Mouse (Mus musculus) neural tube, embryonic 13.5 days (tissue): ENCODE data around the gene Lysmd3. TPM values are rescaled to one million over a fixed set of nuclear protein-coding genes. Genes with fewer than 3 reads are reported as not detected.
"Not testable (repeated sequence)": the region's sequence is repeated elsewhere in the genome, so short reads cannot be mapped to it uniquely, and the experiment has no call there.

Source experiments
- ATAC-seq: fragments of 200-750 bp; cut with Nextera tagmentation; 2 replicates; pipeline ENCODE4 v1.8.0; 2017; ENCODE audit warnings: low read depth, mild to moderate bottlenecking, moderate TSS enrichment, moderate library complexity
- H3K27ac ChIP-seq: fragments of 300-500 bp; sonication (generic); replicated peaks from 2 replicates; pipeline ENCODE4 v1.5.1; 2015; ENCODE audit warnings: moderate library complexity, mild to moderate bottlenecking, inconsistent platforms
- H3K27me3 ChIP-seq: fragments of 300-500 bp; sonication (generic); 2 replicates; pipeline ENCODE4 v1.6.1; 2015; ENCODE audit warnings: mild to moderate bottlenecking, inconsistent platforms
- H3K36me3 ChIP-seq: fragments of 300-500 bp; sonication (generic); 2 replicates; pipeline ENCODE4 v1.6.1; 2015; ENCODE audit warnings: mild to moderate bottlenecking, inconsistent platforms
- H3K4me1 ChIP-seq: fragments of 300-500 bp; sonication (generic); replicated peaks from 2 replicates; pipeline ENCODE4 v1.6.1; 2015; ENCODE audit warnings: inconsistent platforms
- H3K4me2 ChIP-seq: fragments of 300-500 bp; sonication (generic); 2 replicates; pipeline ENCODE4 v1.6.1; 2015; ENCODE audit warnings: inconsistent platforms, mild to moderate bottlenecking, moderate library complexity
- H3K4me3 ChIP-seq: fragments of 300-500 bp; sonication (generic); 2 replicates; pipeline ENCODE4 v1.5.1; 2015; ENCODE audit warnings: mild to moderate bottlenecking, inconsistent platforms
- H3K9ac ChIP-seq: fragments of 300-500 bp; sonication (generic); 2 replicates; pipeline ENCODE4 v1.6.1; 2015; ENCODE audit warnings: moderate library complexity, mild to moderate bottlenecking, inconsistent platforms
- H3K9me3 ChIP-seq: fragments of 300-500 bp; sonication (generic); 2 replicates; pipeline ENCODE4 v1.6.1; 2016; ENCODE audit warnings: inconsistent platforms
- WGBS: fragments of 180-500 bp; shearing (Covaris S2); methylation state at CpG from one replicate; pipeline ENCODE4 v1.1.7; 2015; 5-methylcytosine and 5-hydroxymethylcytosine counted together
- polyA plus RNA-seq: library from polyadenylated mRNA; unstranded; fragments of >200 nt; fragmentation: Nextera tagmentation; extraction: Ambion mirVana; gene quantifications from 2 replicates; pipeline ENCODE4 v1.2.1, GENCODE M21; 2015

Gene Lysmd3
- polyA plus RNA-seq, 1 experiment from 2014 or later, result 18.6 TPM

DNA sequence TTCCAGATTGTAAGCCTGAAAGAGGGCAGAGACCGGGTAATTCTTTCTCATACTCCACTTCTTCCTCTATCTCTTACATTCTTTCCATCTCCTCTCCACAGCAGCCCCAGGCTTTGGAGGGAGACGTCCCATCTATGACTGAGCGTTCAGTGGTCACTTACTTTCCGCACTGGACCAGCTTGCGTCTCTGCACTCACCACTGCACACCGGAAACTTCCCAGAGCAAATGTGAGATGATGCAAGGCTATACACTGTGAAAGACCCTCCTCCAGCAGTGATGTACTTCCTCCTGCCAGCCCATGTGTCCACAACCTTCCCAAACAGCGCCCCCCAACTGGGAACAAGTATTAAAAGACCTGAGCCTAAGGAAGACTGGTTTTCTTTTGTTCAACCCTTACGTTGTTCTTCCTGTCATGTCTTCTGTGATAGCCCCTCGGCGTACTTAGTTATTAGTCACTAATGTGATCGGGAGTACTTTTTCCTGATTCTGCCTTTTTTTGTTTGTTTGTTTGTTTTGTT, 13.4 kb upstream of the Lysmd3 start:
- Histone ChIP-seq H3K9me3 (no peaks in the 10 kb centered on the region), H3K27me3 (no peaks in the 10 kb centered on the region), H3K4me2 (no peak overlapping the region), H3K4me3 (no peak overlapping the region), H3K9ac (no peak overlapping the region), H3K4me1 (peaks cover 19% of the 10 kb centered on the region; the same call in 1 of the 2 replicates), H3K36me3 (no peaks in the 10 kb centered on the region), H3K27ac (no peak overlapping the region)
- no peak for ATAC-seq
- WGBS, result 90% methylated on average over 11 of the region's 11 CpGs

DNA sequence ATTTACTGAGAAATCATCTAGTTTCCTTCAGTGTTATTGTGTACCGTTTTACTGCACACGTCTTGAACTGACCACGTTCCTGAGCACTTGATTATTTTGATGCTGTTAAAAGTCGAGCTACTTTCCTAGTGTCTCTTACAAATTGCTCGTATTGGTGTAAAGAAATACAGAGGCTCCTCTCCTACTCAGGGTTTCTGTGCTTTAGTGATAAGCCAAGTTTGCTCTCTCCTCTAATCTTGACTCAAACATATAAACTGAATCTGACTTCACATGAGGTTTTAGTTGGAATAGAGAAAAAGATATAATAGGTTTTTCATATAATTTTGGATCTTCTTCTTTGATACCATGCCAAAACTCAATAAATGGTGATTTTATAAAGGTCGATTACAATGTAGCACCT, 11.1 kb upstream of the Lysmd3 start:
- Histone ChIP-seq H3K27me3 (no peaks in the 10 kb centered on the region), H3K4me1 (peaks cover 9% of the 10 kb centered on the region; the same call in 1 of the 2 replicates), H3K4me2 (no peak overlapping the region), H3K9ac (no peak overlapping the region), H3K36me3 (no peaks in the 10 kb centered on the region), H3K27ac (no peak overlapping the region), H3K4me3 (no peak overlapping the region), H3K9me3 (no peaks in the 10 kb centered on the region)
- no peak for ATAC-seq
- WGBS, result 90% methylated on average over 6 of the region's 6 CpGs

DNA sequence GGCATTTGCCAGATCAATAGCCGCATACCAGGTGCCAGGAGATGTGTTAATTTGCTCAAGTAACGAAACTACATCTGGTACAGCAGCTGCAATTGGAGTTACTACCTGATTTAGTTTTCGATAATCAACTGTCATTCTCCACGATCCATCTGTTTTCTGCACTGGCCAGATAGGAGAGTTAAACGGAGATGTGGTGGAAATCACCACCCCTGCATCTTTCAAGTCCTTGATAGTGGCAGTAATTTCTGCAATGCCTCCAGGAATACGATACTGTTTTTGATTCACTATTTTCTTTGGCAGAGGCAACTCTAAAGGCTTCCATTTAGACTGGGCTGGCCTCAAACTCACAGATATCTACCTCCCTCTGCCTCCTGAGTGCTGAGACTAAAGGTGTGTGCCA, 7.1 kb upstream of the Lysmd3 start:
- H3K27ac ChIP-seq, ATAC-seq, H3K4me2 ChIP-seq, H3K27me3 ChIP-seq, H3K4me1 ChIP-seq, H3K36me3 ChIP-seq, H3K4me3 ChIP-seq, H3K9ac ChIP-seq, H3K9me3 ChIP-seq: not testable (repeated sequence)
- WGBS, result 87% methylated on average over 5 of the region's 6 CpGs

DNA sequence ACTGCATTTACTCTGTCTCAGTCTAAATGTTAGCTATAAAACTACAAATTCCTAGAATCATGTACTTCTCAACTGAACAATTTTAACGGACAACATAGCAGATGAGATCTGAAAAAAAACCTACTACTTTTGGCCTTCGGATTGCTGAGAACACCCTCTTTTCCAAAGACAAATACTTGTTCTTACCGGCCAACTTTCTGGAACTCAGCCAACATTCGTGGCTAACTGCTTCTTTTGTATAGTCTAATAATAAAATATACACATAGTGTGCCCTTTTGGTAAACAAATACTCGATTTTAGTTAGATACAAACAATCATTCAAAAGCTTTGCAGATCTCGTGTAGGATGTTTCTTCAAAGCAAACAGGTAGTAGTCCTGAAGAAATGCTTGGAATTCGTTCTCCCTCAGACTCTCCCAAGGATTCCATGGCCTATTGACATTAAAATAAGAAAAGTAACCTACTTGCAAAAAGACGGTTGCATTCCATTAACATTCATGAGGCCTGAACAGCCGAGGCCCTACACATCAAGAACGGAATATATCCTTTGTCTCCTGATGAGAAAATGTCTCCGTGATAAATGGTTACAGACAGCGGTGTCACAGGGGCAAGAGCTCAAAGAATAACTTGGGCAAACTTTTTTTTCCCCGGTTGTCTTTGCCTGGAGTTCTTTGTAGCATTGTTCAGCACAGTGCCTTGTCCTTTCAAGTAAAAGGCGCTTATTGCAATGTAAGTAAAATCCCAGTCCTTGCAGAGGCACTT, 1.2 kb upstream of the Lysmd3 start:
- H3K9ac ChIP-seq, result no peak overlapping the region
- H3K9me3 ChIP-seq, result no peaks in the 10 kb centered on the region
- H3K4me3 ChIP-seq, result 0 out of 2 replicates have a peak overlapping the region, but pooled peaks have one; percentile 86
- 7% methylated on average over 14 of the region's 14 CpGs for WGBS
- peak overlapping the region; percentile 82 for H3K4me2 ChIP-seq
- no peaks in the 10 kb centered on the region for H3K36me3 ChIP-seq
- no peaks in the 10 kb centered on the region for H3K27me3 ChIP-seq
- H3K4me1 ChIP-seq, result peaks cover 18% of the 10 kb centered on the region
- H3K27ac ChIP-seq, result 0 out of 2 replicates have a peak overlapping the region, but pooled peaks have one; percentile 14
- no peak for ATAC-seq

GRCm38 (mm10) chr13:81657008-81657350, 484 bp upstream of the Lysmd3 start:
- WGBS, result 12% methylated on average over 5 of the region's 5 CpGs

GRCm38 (mm10) chr13:81658053-81658752, 740 bp downstream of the Lysmd3 start:
- Histone ChIP-seq H3K4me2 (peak overlapping the region; percentile 82), H3K9me3 (no peaks in the 10 kb centered on the region), H3K4me3 (peak overlapping the region; percentile 86), H3K9ac (peak overlapping the region; percentile 91), H3K27ac (peak overlapping the region; percentile 92), H3K4me1 (peaks cover 18% of the 10 kb centered on the region), H3K36me3 (peaks cover 2% of the 10 kb centered on the region; the same call in 1 of the 2 replicates), H3K27me3 (no peaks in the 10 kb centered on the region)
- WGBS, result 10% methylated on average over 21 of the region's 21 CpGs
- ATAC-seq, result peak; percentile 20

More at GRCm38 (mm10) chr13:81657008-81657350, 484 bp upstream of the Lysmd3 start:
- peak overlapping the region; percentile 86 for H3K4me3 ChIP-seq
- peaks cover 18% of the 10 kb centered on the region for H3K4me1 ChIP-seq
- no peak for ATAC-seq
- peaks cover 2% of the 10 kb centered on the region; the same call in 1 of the 2 replicates for H3K36me3 ChIP-seq
- peak overlapping the region; percentile 62 for H3K9ac ChIP-seq
- no peaks in the 10 kb centered on the region for H3K27me3 ChIP-seq
- no peaks in the 10 kb centered on the region for H3K9me3 ChIP-seq
- peak overlapping the region; percentile 92 for H3K27ac ChIP-seq
- peak overlapping the region; percentile 82 for H3K4me2 ChIP-seq

GRCm38 (mm10) chr13:81663566-81664330, 6.3 kb downstream of the Lysmd3 start:
- Histone ChIP-seq H3K36me3 (peaks cover 43% of the 10 kb centered on the region), H3K9ac (no peak overlapping the region), H3K27me3 (no peaks in the 10 kb centered on the region), H3K4me3 (no peak overlapping the region), H3K4me1 (peaks cover 6% of the 10 kb centered on the region), H3K27ac (no peak overlapping the region), H3K9me3 (no peaks in the 10 kb centered on the region), H3K4me2 (no peak overlapping the region)
- ATAC-seq, result no peak
- 87% methylated on average over 12 of the region's 12 CpGs for WGBS

DNA sequence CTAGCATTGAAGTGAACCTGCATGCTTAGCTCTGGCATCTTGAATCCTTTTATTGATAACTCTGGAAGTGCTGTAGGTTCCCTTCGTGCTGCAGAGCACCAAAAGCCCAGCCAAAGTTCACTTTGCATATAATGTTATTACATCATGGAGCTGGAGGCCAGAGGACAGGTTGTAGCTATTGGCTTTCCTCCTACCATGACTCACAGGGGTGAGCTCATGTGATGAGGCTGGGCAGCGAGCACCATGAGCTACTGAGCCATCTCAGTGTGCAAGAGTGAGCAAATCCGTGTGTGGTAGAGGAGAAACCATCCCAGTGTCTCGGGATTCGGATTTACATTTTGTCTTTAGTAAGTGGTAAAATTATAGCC, 6.9 kb downstream of the Lysmd3 start:
- no peak overlapping the region for H3K9ac ChIP-seq
- H3K9me3 ChIP-seq, result no peaks in the 10 kb centered on the region
- H3K4me3 ChIP-seq, result no peak overlapping the region
- no peak for ATAC-seq
- WGBS, result 85% methylated on average over 5 of the region's 5 CpGs
- no peaks in the 10 kb centered on the region for H3K27me3 ChIP-seq
- H3K27ac ChIP-seq, result no peak overlapping the region
- peaks cover 49% of the 10 kb centered on the region for H3K36me3 ChIP-seq
- H3K4me1 ChIP-seq, result peaks cover under 1% of the 10 kb centered on the region; the same call in 1 of the 2 replicates
- H3K4me2 ChIP-seq, result no peak overlapping the region

DNA sequence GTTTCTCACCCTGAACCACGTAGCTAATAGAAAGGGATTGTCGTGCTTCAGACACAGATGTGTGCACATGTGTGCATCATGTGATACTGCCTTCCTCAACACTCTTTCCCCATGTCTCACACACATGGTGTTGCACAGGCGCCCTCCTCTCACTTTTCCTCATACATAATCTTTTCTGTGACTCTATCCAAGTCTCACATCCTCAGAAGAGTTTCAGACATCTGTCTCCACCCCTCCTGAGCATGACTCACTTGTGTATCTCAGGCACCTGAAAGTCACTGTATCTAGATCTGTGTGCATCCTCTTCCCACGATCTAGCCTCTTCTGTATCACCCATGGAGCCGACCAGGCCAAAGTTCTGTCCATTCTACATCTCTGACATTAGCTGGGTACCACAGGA, 10.2 kb downstream of the Lysmd3 start:
- H3K27me3 ChIP-seq, result no peaks in the 10 kb centered on the region
- no peak overlapping the region for H3K4me3 ChIP-seq
- ATAC-seq, result no peak
- WGBS, result 89% methylated on average over 5 of the region's 5 CpGs
- H3K4me2 ChIP-seq, result no peak overlapping the region
- H3K9ac ChIP-seq, result no peak overlapping the region
- no peaks in the 10 kb centered on the region for H3K9me3 ChIP-seq
- H3K36me3 ChIP-seq, result peaks cover 57% of the 10 kb centered on the region
- no peaks in the 10 kb centered on the region for H3K4me1 ChIP-seq
- H3K27ac ChIP-seq, result no peak overlapping the region

- H3K4me1 ChIP-seq, result no peaks in the 10 kb centered on the region
- H3K36me3 ChIP-seq, result peaks cover 34% of the 10 kb centered on the region
- H3K27me3 ChIP-seq, result no peaks in the 10 kb centered on the region
- no peak overlapping the region for H3K4me3 ChIP-seq
- 87% methylated on average over 8 of the region's 8 CpGs for WGBS
- H3K4me2 ChIP-seq, result no peak overlapping the region
- no peaks in the 10 kb centered on the region for H3K9me3 ChIP-seq
- ATAC-seq, result no peak
- no peak overlapping the region for H3K27ac ChIP-seq
- H3K9ac ChIP-seq, result no peak overlapping the region
Measured at GRCm38 (mm10) chr13:81675333-81675732, 17.9 kb downstream of the Lysmd3 start.

DNA sequence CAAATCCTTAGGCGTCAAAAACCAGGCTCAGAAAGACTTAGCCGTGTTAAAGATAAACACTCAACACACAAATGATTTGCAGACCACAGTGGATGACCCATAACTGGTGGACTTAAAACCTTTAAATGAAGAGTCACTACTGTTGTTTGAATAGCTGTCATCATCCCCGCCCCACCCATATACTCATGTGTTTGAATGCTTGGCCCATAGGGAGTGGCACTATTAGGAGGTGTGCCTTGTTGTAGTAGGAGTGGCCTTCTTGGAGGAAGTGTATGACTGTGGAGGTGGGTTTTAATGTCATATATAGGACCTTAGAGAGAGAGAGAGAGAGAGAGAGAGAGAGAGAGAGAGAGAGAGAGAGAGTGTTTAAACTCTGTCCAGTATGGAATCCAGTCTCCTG, 25.6 kb downstream of the Lysmd3 start:
- Histone ChIP-seq H3K36me3 (no peaks in the 10 kb centered on the region), H3K9me3 (no peaks in the 10 kb centered on the region), H3K4me1 (no peaks in the 10 kb centered on the region), H3K4me3 (no peak overlapping the region), H3K27ac (no peak overlapping the region), H3K4me2 (no peak overlapping the region), H3K9ac (no peak overlapping the region), H3K27me3 (no peaks in the 10 kb centered on the region)
- no peak for ATAC-seq
- WGBS, result 90% methylated on average over 3 of the region's 3 CpGs

DNA sequence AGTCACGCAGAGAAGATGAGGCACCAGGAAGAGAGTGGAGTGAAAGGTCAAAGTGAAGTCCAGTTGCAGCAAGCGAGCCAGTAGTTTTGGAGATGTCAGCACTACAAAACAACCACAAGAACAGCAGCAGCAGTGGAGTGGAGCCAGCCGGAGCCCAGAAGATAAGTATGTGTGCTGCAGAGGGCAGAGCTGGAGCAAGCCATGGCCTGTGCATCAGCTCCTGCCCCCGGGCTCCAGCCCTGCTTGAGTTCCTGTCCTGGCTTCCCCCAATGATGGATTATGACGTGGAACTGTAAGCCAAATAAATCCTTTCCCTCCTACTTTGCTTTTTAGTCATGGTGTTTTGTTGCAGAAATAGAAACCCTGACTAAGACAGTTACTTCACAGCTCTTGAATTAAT, 26.8 kb downstream of the Lysmd3 start:
- ATAC-seq, result no peak
- no peaks in the 10 kb centered on the region for H3K9me3 ChIP-seq
- no peaks in the 10 kb centered on the region for H3K27me3 ChIP-seq
- H3K4me1 ChIP-seq, result no peaks in the 10 kb centered on the region
- no peak overlapping the region for H3K4me3 ChIP-seq
- no peak overlapping the region for H3K27ac ChIP-seq
- no peak overlapping the region for H3K4me2 ChIP-seq
- no peaks in the 10 kb centered on the region for H3K36me3 ChIP-seq
- 92% methylated on average over 5 of the region's 5 CpGs for WGBS
- H3K9ac ChIP-seq, result no peak overlapping the region
